Mouse (Mus musculus) lung, postnatal 14 days (tissue): ENCODE data around the gene Minos1.

Experiments
- DNase-seq: peaks from one replicate; pipeline ENCODE4 v3.0.0; 2021

The Minos1 gene

DNA sequence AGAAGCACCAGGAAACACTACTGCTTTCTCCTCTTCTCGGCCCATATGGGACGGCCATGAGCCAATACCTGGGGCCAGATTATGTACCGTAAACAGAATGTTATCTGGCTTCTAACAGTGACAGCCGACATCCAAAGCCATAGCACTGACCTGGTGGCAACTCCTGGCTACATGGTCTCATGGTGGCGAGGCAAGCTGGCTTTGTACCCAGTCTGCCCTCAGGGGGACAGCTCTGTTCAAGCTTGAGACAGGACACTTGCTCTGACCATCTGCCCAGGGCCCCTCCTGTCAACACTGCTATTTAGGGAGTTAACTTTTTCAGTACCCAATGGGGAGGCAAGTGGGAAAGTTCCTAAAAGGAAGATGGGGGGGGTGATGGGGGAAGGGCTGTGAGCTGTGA is 73.6 kb downstream of the Minos1 start:
- DNase-seq: no peak

- DNase-seq: no peak
Observed at GRCm38 (mm10) chr4:139055744-139056143, 75.2 kb downstream of the Minos1 start.

- DNase-seq: no peak
Observed at GRCm38 (mm10) chr4:139055336-139055735, 75.6 kb downstream of the Minos1 start.

GRCm38 (mm10) chr4:139054300-139054923 is 76.5 kb downstream of the Minos1 start:
- DNase-seq: no peak

DNA sequence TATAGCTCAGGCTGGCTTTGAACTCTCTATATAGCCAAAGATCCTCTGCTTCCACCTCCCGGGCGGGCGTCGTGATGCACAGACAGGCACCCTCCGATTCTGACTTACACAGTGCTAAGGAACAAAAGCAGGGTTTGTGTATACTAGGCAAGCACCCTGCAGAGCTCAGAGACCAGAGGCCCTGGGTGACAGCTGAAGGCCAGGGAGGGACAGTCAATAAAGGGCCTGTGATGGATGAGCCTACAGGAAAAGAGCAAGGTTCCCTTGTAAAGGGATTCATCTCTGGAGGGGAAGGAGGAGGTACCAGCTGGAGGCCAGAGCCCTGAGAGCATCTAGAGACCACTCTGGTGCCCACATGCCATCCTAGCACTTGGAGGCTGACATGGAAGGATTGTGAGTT is 77.5 kb downstream of the Minos1 start:
- DNase-seq: no peak

GRCm38 (mm10) chr4:139052796-139053195 is 78.1 kb downstream of the Minos1 start:
- DNase-seq: no peak
